Mouse (Mus musculus): ENCODE results near the gene Tbc1d7. TPM values are rescaled to one million over a fixed set of nuclear protein-coding genes. Genes with fewer than 3 reads are reported as not detected.

Tbc1d7 gene
- polyA plus RNA-seq, 1 experiment = not detected

DNA sequence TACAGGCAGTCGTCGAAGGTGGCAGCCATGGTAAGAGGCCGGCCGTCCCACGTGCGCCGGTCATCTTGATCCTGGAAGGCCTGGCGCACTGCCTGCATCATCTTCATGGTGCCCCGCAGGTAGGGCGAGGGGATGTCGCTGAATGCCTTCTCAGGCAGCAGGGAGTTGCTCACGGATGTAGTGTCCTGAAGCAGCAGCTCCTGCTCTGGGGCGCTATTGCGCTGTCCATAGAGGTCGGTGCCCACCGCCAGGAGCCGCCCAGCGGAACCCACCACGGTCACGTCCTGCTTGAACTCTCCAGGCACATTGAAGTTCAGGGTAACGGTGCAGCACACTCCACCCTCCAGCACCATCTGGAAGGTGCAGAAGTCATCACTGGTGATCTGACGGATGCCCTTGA is 29.2 kb upstream of the Tbc1d7 start:
- WGBS = 88% methylated on average over 22 of the region's 22 CpGs
- Histone ChIP-seq H3K4me1 (ENCODE audit: control insufficient read depth, insufficient read depth, low read length) (peaks cover 34% of the 10 kb centered on the region), H3K27ac (ENCODE audit: insufficient read depth, low read depth, low read length) (no peak overlapping the region), H3K4me3 (ENCODE audit: insufficient read depth, low read depth, low read length) (no peak overlapping the region)
- TF ChIP-seq CTCF (IDR thresholded peaks at IDR 0.05; ENCODE audit: insufficient read depth, low read depth, low read length) (no peak), POLR2A (IDR thresholded peaks at IDR 0.05; ENCODE audit: insufficient read depth, low read depth, low read length) (no peak)

- no peak overlapping the region for H3K4me3 ChIP-seq (ENCODE audit: insufficient read depth, low read depth, low read length)
- TF ChIP-seq CTCF (IDR thresholded peaks at IDR 0.05; ENCODE audit: insufficient read depth, low read depth, low read length) (peak; percentile 54; the same call in 1 of the 2 replicates), POLR2A (IDR thresholded peaks at IDR 0.05; ENCODE audit: insufficient read depth, low read depth, low read length) (no peak)
- peaks cover 32% of the 10 kb centered on the region for H3K4me1 ChIP-seq (ENCODE audit: control insufficient read depth, insufficient read depth, low read length)
- 68% methylated on average over 5 of the region's 5 CpGs for WGBS
- H3K27ac ChIP-seq (ENCODE audit: insufficient read depth, low read depth, low read length) = no peak overlapping the region
Observed at GRCm38 (mm10) chr13:43199749-43200148, 28.4 kb upstream of the Tbc1d7 start.

- 87% methylated on average over 7 of the region's 7 CpGs for WGBS
- TF ChIP-seq CTCF (IDR thresholded peaks at IDR 0.05; ENCODE audit: insufficient read depth, low read depth, low read length) = no peak
- TF ChIP-seq POLR2A (IDR thresholded peaks at IDR 0.05; ENCODE audit: insufficient read depth, low read depth, low read length) = no peak
- Histone ChIP-seq H3K4me3 (ENCODE audit: insufficient read depth, low read depth, low read length) (no peak overlapping the region), H3K4me1 (ENCODE audit: control insufficient read depth, insufficient read depth, low read length) (peaks cover 32% of the 10 kb centered on the region), H3K27ac (ENCODE audit: insufficient read depth, low read depth, low read length) (no peak overlapping the region)
Observed at GRCm38 (mm10) chr13:43199282-43199681, 28.0 kb upstream of the Tbc1d7 start.

- TF ChIP-seq POLR2A (IDR thresholded peaks at IDR 0.05; ENCODE audit: insufficient read depth, low read depth, low read length) (no peak), CTCF (IDR thresholded peaks at IDR 0.05; ENCODE audit: insufficient read depth, low read depth, low read length) (no peak)
- Histone ChIP-seq H3K4me3 (ENCODE audit: insufficient read depth, low read depth, low read length) (no peak overlapping the region), H3K27ac (ENCODE audit: insufficient read depth, low read depth, low read length) (no peak overlapping the region), H3K4me1 (ENCODE audit: control insufficient read depth, insufficient read depth, low read length) (peaks cover 22% of the 10 kb centered on the region)
- WGBS = 57% methylated on average over 6 of the region's 6 CpGs
Observed at GRCm38 (mm10) chr13:43197187-43197586, 25.9 kb upstream of the Tbc1d7 start.

- Histone ChIP-seq H3K4me3 (ENCODE audit: insufficient read depth, low read depth, low read length) (no peak overlapping the region), H3K4me1 (ENCODE audit: control insufficient read depth, insufficient read depth, low read length) (peaks cover 30% of the 10 kb centered on the region), H3K27ac (ENCODE audit: insufficient read depth, low read depth, low read length) (no peak overlapping the region)
- TF ChIP-seq POLR2A (IDR thresholded peaks at IDR 0.05; ENCODE audit: insufficient read depth, low read depth, low read length) = no peak
- TF ChIP-seq CTCF (IDR thresholded peaks at IDR 0.05; ENCODE audit: insufficient read depth, low read depth, low read length) = no peak
- 57% methylated on average over 7 of the region's 7 CpGs for WGBS
Observed at GRCm38 (mm10) chr13:43196000-43196399, 24.7 kb upstream of the Tbc1d7 start.

DNA sequence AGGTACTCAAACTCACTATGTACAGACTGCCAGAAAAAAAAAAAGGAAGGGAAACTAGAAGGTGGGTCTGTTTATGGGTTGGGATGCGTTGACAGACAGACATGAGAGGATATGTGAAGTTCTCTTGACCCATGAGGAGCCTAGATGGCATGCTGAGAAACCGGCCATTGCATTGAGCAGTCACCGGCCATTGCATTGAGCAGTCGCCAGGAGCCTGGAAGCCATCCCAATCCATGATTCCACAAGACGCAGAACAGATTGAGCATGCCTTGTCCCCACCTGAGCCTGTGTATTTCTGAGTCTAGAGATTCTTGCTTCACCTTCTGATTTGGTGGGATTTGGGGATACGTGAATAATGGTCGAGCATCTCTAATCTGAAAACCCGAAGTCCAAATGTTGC is 22.6 kb upstream of the Tbc1d7 start:
- Histone ChIP-seq H3K4me1 (ENCODE audit: control insufficient read depth, insufficient read depth, low read length) (peaks cover 16% of the 10 kb centered on the region), H3K4me3 (ENCODE audit: insufficient read depth, low read depth, low read length) (no peak overlapping the region), H3K27ac (ENCODE audit: insufficient read depth, low read depth, low read length) (no peak overlapping the region)
- WGBS = 95% methylated on average over 8 of the region's 8 CpGs
- TF ChIP-seq POLR2A (IDR thresholded peaks at IDR 0.05; ENCODE audit: insufficient read depth, low read depth, low read length) (no peak), CTCF (IDR thresholded peaks at IDR 0.05; ENCODE audit: insufficient read depth, low read depth, low read length) (no peak)

- no peak for TF ChIP-seq POLR2A (IDR thresholded peaks at IDR 0.05; ENCODE audit: insufficient read depth, low read depth, low read length)
- TF ChIP-seq CTCF (IDR thresholded peaks at IDR 0.05; ENCODE audit: insufficient read depth, low read depth, low read length) = no peak
- no peak overlapping the region for H3K4me3 ChIP-seq (ENCODE audit: insufficient read depth, low read depth, low read length)
- no peak overlapping the region for H3K27ac ChIP-seq (ENCODE audit: insufficient read depth, low read depth, low read length)
- H3K4me1 ChIP-seq (ENCODE audit: control insufficient read depth, insufficient read depth, low read length) = peaks cover 16% of the 10 kb centered on the region
- 69% methylated on average over 7 of the region's 7 CpGs for WGBS
Observed at GRCm38 (mm10) chr13:43193266-43193665, 22.0 kb upstream of the Tbc1d7 start.

GRCm38 (mm10) chr13:43191741-43192192 is 20.5 kb upstream of the Tbc1d7 start:
- peak overlapping the region; percentile 21 for H3K4me3 ChIP-seq (ENCODE audit: insufficient read depth, low read depth, low read length)
- H3K27ac ChIP-seq (ENCODE audit: insufficient read depth, low read depth, low read length) = peak overlapping the region; percentile 56
- TF ChIP-seq POLR2A (IDR thresholded peaks at IDR 0.05; ENCODE audit: insufficient read depth, low read depth, low read length) = no peak
- TF ChIP-seq CTCF (IDR thresholded peaks at IDR 0.05; ENCODE audit: insufficient read depth, low read depth, low read length) = no peak
- H3K4me1 ChIP-seq (ENCODE audit: control insufficient read depth, insufficient read depth, low read length) = peaks cover 14% of the 10 kb centered on the region
- WGBS = 4% methylated on average over 14 of the region's 14 CpGs

DNA sequence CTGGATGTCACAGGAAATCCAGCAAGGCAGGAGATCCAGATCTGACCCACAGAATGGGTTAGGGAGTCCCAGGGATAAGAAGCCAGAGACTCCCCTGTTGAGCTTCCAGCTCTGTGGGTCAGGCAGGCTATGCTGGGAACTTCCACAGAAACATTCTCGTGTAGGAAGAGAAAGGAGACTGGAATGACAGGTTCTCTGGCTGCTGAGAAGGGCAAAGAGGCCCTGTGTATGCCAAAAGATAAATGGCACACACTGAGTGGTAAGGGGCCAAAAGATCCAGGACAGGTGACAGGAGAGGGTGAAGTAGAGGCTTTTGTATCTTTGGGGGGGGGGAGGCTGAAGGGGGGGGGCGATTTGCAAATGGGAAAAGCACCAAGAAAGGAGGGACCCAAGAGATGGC is 20.0 kb upstream of the Tbc1d7 start:
- TF ChIP-seq POLR2A (IDR thresholded peaks at IDR 0.05; ENCODE audit: insufficient read depth, low read depth, low read length) = no peak
- no peak for TF ChIP-seq CTCF (IDR thresholded peaks at IDR 0.05; ENCODE audit: insufficient read depth, low read depth, low read length)
- peaks cover 14% of the 10 kb centered on the region for H3K4me1 ChIP-seq (ENCODE audit: control insufficient read depth, insufficient read depth, low read length)
- WGBS = 6% methylated on average over 2 of the region's 2 CpGs
- no peak overlapping the region for H3K27ac ChIP-seq (ENCODE audit: insufficient read depth, low read depth, low read length)
- no peak overlapping the region for H3K4me3 ChIP-seq (ENCODE audit: insufficient read depth, low read depth, low read length)

- TF ChIP-seq CTCF (IDR thresholded peaks at IDR 0.05; ENCODE audit: insufficient read depth, low read depth, low read length) (no peak), POLR2A (IDR thresholded peaks at IDR 0.05; ENCODE audit: insufficient read depth, low read depth, low read length) (no peak)
- Histone ChIP-seq H3K4me1 (ENCODE audit: control insufficient read depth, insufficient read depth, low read length) (peaks cover 11% of the 10 kb centered on the region), H3K4me3 (ENCODE audit: insufficient read depth, low read depth, low read length) (no peak overlapping the region), H3K27ac (ENCODE audit: insufficient read depth, low read depth, low read length) (no peak overlapping the region)
- WGBS = 98% methylated on average over 4 of the region's 4 CpGs
Observed at GRCm38 (mm10) chr13:43187736-43188135, 16.4 kb upstream of the Tbc1d7 start.

Data from olfactory bulb, adult 2 months (tissue).